Mouse (Mus musculus): Measurements from ENCODE around the gene Madcam1. TPM values are rescaled to one million over a fixed set of nuclear protein-coding genes. Genes with fewer than 3 reads are reported as not detected.
A peak's percentile ranks its signal among the peaks of the same experiment; 100 is the strongest.

Gene Madcam1
- polyA plus RNA-seq, 1 experiment = 22.0 TPM

GRCm38 (mm10) chr10:79649070-79649751 is 15.1 kb upstream of the Madcam1 start:
- Histone ChIP-seq H3K4me3 (ENCODE audit: extremely low read depth, insufficient read depth, insufficient read length) (no peak overlapping the region), H3K36me3 (ENCODE audit: control insufficient read depth, insufficient read depth, low read length) (no peaks in the 10 kb centered on the region), H3K4me1 (ENCODE audit: control insufficient read depth, insufficient read depth, insufficient read length) (no peaks in the 10 kb centered on the region), H3K27ac (ENCODE audit: insufficient read depth, low read length) (no peak overlapping the region), H3K27me3 (ENCODE audit: control insufficient read depth, insufficient read depth, low read length) (no peaks in the 10 kb centered on the region)
- TF ChIP-seq POLR2A (IDR thresholded peaks at IDR 0.05; ENCODE audit: low read depth, low read length) = no peak
- TF ChIP-seq CTCF (IDR thresholded peaks at IDR 0.05; ENCODE audit: extremely low read depth, insufficient read depth, insufficient read length, insufficient replicate concordance) = peak; percentile 77; the same call in 1 of the 2 replicates
- DNase-seq (ENCODE audit: low read depth in 1 of 2, low spot score in 2 of 2) = peak; percentile 30 to 49
- 24% methylated on average over 7 of the region's 7 CpGs for WGBS

- Histone ChIP-seq H3K27me3 (ENCODE audit: control insufficient read depth, insufficient read depth, low read length) (no peaks in the 10 kb centered on the region), H3K4me1 (ENCODE audit: control insufficient read depth, insufficient read depth, insufficient read length) (no peaks in the 10 kb centered on the region), H3K4me3 (ENCODE audit: extremely low read depth, insufficient read depth, insufficient read length) (no peak overlapping the region), H3K27ac (ENCODE audit: insufficient read depth, low read length) (no peak overlapping the region), H3K36me3 (ENCODE audit: control insufficient read depth, insufficient read depth, low read length) (no peaks in the 10 kb centered on the region)
- 81% methylated on average over 7 of the region's 7 CpGs for WGBS
- DNase-seq (ENCODE audit: low read depth in 1 of 2, low spot score in 2 of 2) = no peak
- TF ChIP-seq CTCF (IDR thresholded peaks at IDR 0.05; ENCODE audit: extremely low read depth, insufficient read depth, insufficient read length, insufficient replicate concordance) (no peak), POLR2A (IDR thresholded peaks at IDR 0.05; ENCODE audit: low read depth, low read length) (no peak)
Measured at GRCm38 (mm10) chr10:79652789-79653188, 11.6 kb upstream of the Madcam1 start.

GRCm38 (mm10) chr10:79654946-79655395 is 9.4 kb upstream of the Madcam1 start:
- Histone ChIP-seq H3K27me3 (ENCODE audit: control insufficient read depth, insufficient read depth, low read length) (no peaks in the 10 kb centered on the region), H3K27ac (ENCODE audit: insufficient read depth, low read length) (no peak overlapping the region), H3K36me3 (ENCODE audit: control insufficient read depth, insufficient read depth, low read length) (no peaks in the 10 kb centered on the region), H3K4me1 (ENCODE audit: control insufficient read depth, insufficient read depth, insufficient read length) (no peaks in the 10 kb centered on the region), H3K4me3 (ENCODE audit: extremely low read depth, insufficient read depth, insufficient read length) (no peak overlapping the region)
- no peak for TF ChIP-seq POLR2A (IDR thresholded peaks at IDR 0.05; ENCODE audit: low read depth, low read length)
- no peak for DNase-seq (ENCODE audit: low read depth in 1 of 2, low spot score in 2 of 2)
- WGBS = 58% methylated on average over 1 of the region's 1 CpGs

GRCm38 (mm10) chr10:79658829-79659228 is 5.5 kb upstream of the Madcam1 start:
- no peaks in the 10 kb centered on the region for H3K4me1 ChIP-seq (ENCODE audit: control insufficient read depth, insufficient read depth, insufficient read length)
- no peak overlapping the region for H3K4me3 ChIP-seq (ENCODE audit: extremely low read depth, insufficient read depth, insufficient read length)
- DNase-seq (ENCODE audit: low read depth in 1 of 2, low spot score in 2 of 2) = no peak
- H3K36me3 ChIP-seq (ENCODE audit: control insufficient read depth, insufficient read depth, low read length) = no peaks in the 10 kb centered on the region
- no peak for TF ChIP-seq POLR2A (IDR thresholded peaks at IDR 0.05; ENCODE audit: low read depth, low read length)
- no peak for TF ChIP-seq CTCF (IDR thresholded peaks at IDR 0.05; ENCODE audit: extremely low read depth, insufficient read depth, insufficient read length, insufficient replicate concordance)
- H3K27me3 ChIP-seq (ENCODE audit: control insufficient read depth, insufficient read depth, low read length) = no peaks in the 10 kb centered on the region
- 37% methylated on average over 4 of the region's 4 CpGs for WGBS
- no peak overlapping the region for H3K27ac ChIP-seq (ENCODE audit: insufficient read depth, low read length)

GRCm38 (mm10) chr10:79660298-79660697 is 4.1 kb upstream of the Madcam1 start:
- Histone ChIP-seq H3K27me3 (ENCODE audit: control insufficient read depth, insufficient read depth, low read length) (no peaks in the 10 kb centered on the region), H3K27ac (ENCODE audit: insufficient read depth, low read length) (no peak overlapping the region), H3K36me3 (ENCODE audit: control insufficient read depth, insufficient read depth, low read length) (no peaks in the 10 kb centered on the region), H3K4me1 (ENCODE audit: control insufficient read depth, insufficient read depth, insufficient read length) (no peaks in the 10 kb centered on the region), H3K4me3 (ENCODE audit: extremely low read depth, insufficient read depth, insufficient read length) (no peak overlapping the region)
- TF ChIP-seq POLR2A (IDR thresholded peaks at IDR 0.05; ENCODE audit: low read depth, low read length) (no peak), CTCF (IDR thresholded peaks at IDR 0.05; ENCODE audit: extremely low read depth, insufficient read depth, insufficient read length, insufficient replicate concordance) (no peak)
- 86% methylated on average over 2 of the region's 2 CpGs for WGBS
- no peak for DNase-seq (ENCODE audit: low read depth in 1 of 2, low spot score in 2 of 2)

- H3K4me3 ChIP-seq (ENCODE audit: extremely low read depth, insufficient read depth, insufficient read length) = no peak overlapping the region
- H3K27me3 ChIP-seq (ENCODE audit: control insufficient read depth, insufficient read depth, low read length) = no peaks in the 10 kb centered on the region
- no peak for DNase-seq (ENCODE audit: low read depth in 1 of 2, low spot score in 2 of 2)
- H3K36me3 ChIP-seq (ENCODE audit: control insufficient read depth, insufficient read depth, low read length) = no peaks in the 10 kb centered on the region
- H3K4me1 ChIP-seq (ENCODE audit: control insufficient read depth, insufficient read depth, insufficient read length) = no peaks in the 10 kb centered on the region
- H3K27ac ChIP-seq (ENCODE audit: insufficient read depth, low read length) = no peak overlapping the region
- 55% methylated on average over 3 of the region's 3 CpGs for WGBS
- TF ChIP-seq POLR2A (IDR thresholded peaks at IDR 0.05; ENCODE audit: low read depth, low read length) (no peak), CTCF (IDR thresholded peaks at IDR 0.05; ENCODE audit: extremely low read depth, insufficient read depth, insufficient read length, insufficient replicate concordance) (no peak)
Measured at GRCm38 (mm10) chr10:79661861-79662260, 2.5 kb upstream of the Madcam1 start.

- Histone ChIP-seq H3K27me3 (ENCODE audit: control insufficient read depth, insufficient read depth, low read length) (no peaks in the 10 kb centered on the region), H3K4me3 (ENCODE audit: extremely low read depth, insufficient read depth, insufficient read length) (no peak overlapping the region), H3K27ac (ENCODE audit: insufficient read depth, low read length) (no peak overlapping the region), H3K4me1 (ENCODE audit: control insufficient read depth, insufficient read depth, insufficient read length) (peaks cover 2% of the 10 kb centered on the region; the same call in 1 of the 2 replicates), H3K36me3 (ENCODE audit: control insufficient read depth, insufficient read depth, low read length) (no peaks in the 10 kb centered on the region)
- TF ChIP-seq POLR2A (IDR thresholded peaks at IDR 0.05; ENCODE audit: low read depth, low read length) = no peak
- no peak for TF ChIP-seq CTCF (IDR thresholded peaks at IDR 0.05; ENCODE audit: extremely low read depth, insufficient read depth, insufficient read length, insufficient replicate concordance)
- no peak for DNase-seq (ENCODE audit: low read depth in 1 of 2, low spot score in 2 of 2)
- 87% methylated on average over 8 of the region's 8 CpGs for WGBS
Measured at GRCm38 (mm10) chr10:79665051-79665450, 692 bp downstream of the Madcam1 start.

All from spleen, adult 2 months (tissue).